Mouse (Mus musculus): ENCODE data around the gene S100a6.

DNA sequence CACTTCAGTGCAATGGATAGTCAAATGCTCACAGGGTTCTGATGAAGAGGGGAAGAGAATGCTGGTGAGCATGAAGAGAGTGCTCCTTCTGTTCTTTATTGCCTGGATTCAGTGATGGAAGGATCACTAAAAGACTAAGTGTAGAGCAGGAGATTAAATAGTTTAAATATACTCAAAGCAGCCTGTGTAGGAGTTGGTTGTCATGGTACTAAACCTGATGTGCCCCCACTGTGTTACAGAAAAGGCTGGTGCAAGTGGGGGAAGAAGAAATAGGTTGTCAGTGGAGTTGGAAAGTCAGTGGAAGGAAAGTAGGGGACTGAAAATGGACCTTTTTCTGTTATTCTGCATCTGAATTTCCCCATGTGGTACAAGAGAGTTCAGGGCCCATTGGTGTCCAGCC lies 36.3 kb downstream of the S100a6 start:
- TF ChIP-seq CTCF (IDR thresholded peaks at IDR 0.05) (no peak), POLR2A (IDR thresholded peaks at IDR 0.05; ENCODE audit: insufficient read depth, low read depth, low read length) (no peak), EP300 (IDR thresholded peaks at IDR 0.05; ENCODE audit: insufficient read depth, low read depth, low read length) (no peak)
